Comparison of ENCODE assay signal across 9 mouse cellular contexts in genomic region chr7:49505024-49505423, GRCm38 (mm10).
DNase-seq lines count a peak whose midpoint lies in the region; ATAC-seq and TF ChIP-seq lines count a peak whose summit lies in the region.
"Had no signal": no experiment of that assay in that cellular context is flagged by ENCODE, and none has a peak within 500 bp of the region (broad histone marks: within the 10 kb centered on the region; RNA-seq: fewer than 3 reads in every experiment).

No protein-coding gene starts in this region.

- peaks cover 24% of the 10 kb centered on the region for H3K4me1 ChIP-seq in liver, adult 2 months (ENCODE audit: control insufficient read depth, insufficient read depth, low read length)
- H3K4me1 ChIP-seq in hindbrain, postnatal 0 days (ENCODE audit: insufficient read depth, low read length) = peaks cover 3% of the 10 kb centered on the region; the same call in 1 of the 2 replicates
- H3K4me1 ChIP-seq in limb, embryonic 13.5 days = peaks cover 32% of the 10 kb centered on the region

- H3K4me2 ChIP-seq in hindbrain, postnatal 0 days (ENCODE audit: low read depth, low read length) = no peak overlapping the region
- H3K4me2 ChIP-seq in limb, embryonic 13.5 days (replicated peaks) = no peak overlapping the region

- no peaks in the 10 kb centered on the region for H3K27me3 ChIP-seq in liver, adult 2 months (ENCODE audit: control insufficient read depth, insufficient read depth, low read length)
- H3K27me3 ChIP-seq in hindbrain, postnatal 0 days (ENCODE audit: insufficient read depth, low read length) = no peaks in the 10 kb centered on the region
- peaks cover 21% of the 10 kb centered on the region for H3K27me3 ChIP-seq in limb, embryonic 13.5 days

- no peaks in the 10 kb centered on the region for H3K36me3 ChIP-seq in liver, adult 2 months (ENCODE audit: control insufficient read depth, insufficient read depth, low read length)
- no peaks in the 10 kb centered on the region for H3K36me3 ChIP-seq in hindbrain, postnatal 0 days (ENCODE audit: insufficient read depth, low read length)
- H3K36me3 ChIP-seq in limb, embryonic 13.5 days = no peaks in the 10 kb centered on the region; the same call in 1 of the 2 replicates

- H3K4me3 ChIP-seq in liver, adult 2 months (ENCODE audit: insufficient read depth, low read depth, low read length) = no peak overlapping the region
- no peak overlapping the region for H3K4me3 ChIP-seq in hindbrain, postnatal 0 days (ENCODE audit: low read length)
- no peak overlapping the region for H3K4me3 ChIP-seq in limb, embryonic 13.5 days

- no peak for TF ChIP-seq POLR2A in liver, adult 2 months (IDR thresholded peaks at IDR 0.05; ENCODE audit: extremely low read depth, insufficient read depth, low read length)

- H3K9me3 ChIP-seq in hindbrain, postnatal 0 days (ENCODE audit: low read length) = no peaks in the 10 kb centered on the region
- H3K9me3 ChIP-seq in limb, embryonic 13.5 days = no peaks in the 10 kb centered on the region

- 23% methylated on average over 3 of the region's 3 CpGs for WGBS in liver, adult 2 months
- WGBS in hindbrain, postnatal 0 days = 26% methylated on average over 2 of the region's 3 CpGs
- 19% methylated on average over 3 of the region's 3 CpGs for WGBS in limb, embryonic 13.5 days

- TF ChIP-seq CTCF in liver, adult 2 months (IDR thresholded peaks at IDR 0.05; ENCODE audit: low read depth, low read length) = no peak
- no peak for TF ChIP-seq CTCF in hindbrain, postnatal 0 days (IDR thresholded peaks at IDR 0.05; ENCODE audit: low read depth)

- peak; percentile 42 for DNase-seq in adrenal gland, adult 2 months
- DNase-seq in adrenal gland, adult 18-20 months (ENCODE audit: low spot score in 2 of 2) = no peak
- DNase-seq in liver, adult 2 months (ENCODE audit: extremely low read depth, low read depth, low spot score) = peak; percentile 97
- DNase-seq in liver = no peak
- no peak for DNase-seq in hindbrain, postnatal 0 days (ENCODE audit: low spot score)
- DNase-seq in left cerebral cortex, adult 9 months (ENCODE audit: low spot score in 2 of 2) = no peak

- H3K9ac ChIP-seq in liver, adult 2 months (ENCODE audit: low read depth, low read length) = peak overlapping the region; percentile 17; the same call in 1 of the 2 replicates
- no peak overlapping the region for H3K9ac ChIP-seq in hindbrain, postnatal 0 days (replicated peaks; ENCODE audit: low read length)
- no peak overlapping the region; the same call in 1 of the 2 replicates for H3K9ac ChIP-seq in limb, embryonic 13.5 days

- no peak for ATAC-seq in hindbrain, postnatal 0 days
- peak; percentile 5; the same call in 1 of the 2 replicates for ATAC-seq in limb, embryonic 13.5 days (ENCODE audit: low FRiP score, low read depth)
- no peak for ATAC-seq in activated CD4-positive, CD25-positive, alpha-beta regulatory T cell, adult 4 months
- ATAC-seq: inflammation-experienced regulatory T-cells, adult 6 months had no signal

- H3K79me2 ChIP-seq in liver, adult 2 months (ENCODE audit: control insufficient read depth, insufficient read depth, low read length) = peaks cover 15% of the 10 kb centered on the region; the same call in 1 of the 2 replicates

- peak overlapping the region; percentile 86 for H3K27ac ChIP-seq in liver, adult 2 months (replicated peaks; ENCODE audit: insufficient read depth, low read depth, low read length)
- 0 out of 2 replicates have a peak overlapping the region, but pooled peaks have one; percentile 20 for H3K27ac ChIP-seq in hindbrain, postnatal 0 days
- H3K27ac ChIP-seq in limb, embryonic 13.5 days = no peak overlapping the region

Comparison
In these comparisons a context has a peak if more than half of its experiments do, and no peak if none do; other contexts are left out.
1. DNase-seq: peak in adrenal gland, adult 2 months (single experiment) and liver, adult 2 months (single experiment); none in adrenal gland, adult 18-20 months (0 of 2), liver (single experiment), hindbrain, postnatal 0 days (single experiment) and left cerebral cortex, adult 9 months (0 of 2).